Mouse (Mus musculus): ENCODE results near the gene Cd200r1. TPM values are rescaled to one million over a fixed set of nuclear protein-coding genes. Genes with fewer than 3 reads are reported as not detected.

Cd200r1 gene
- polyA plus RNA-seq, 1 experiment from 2014 or later, result 0.83 TPM

DNA sequence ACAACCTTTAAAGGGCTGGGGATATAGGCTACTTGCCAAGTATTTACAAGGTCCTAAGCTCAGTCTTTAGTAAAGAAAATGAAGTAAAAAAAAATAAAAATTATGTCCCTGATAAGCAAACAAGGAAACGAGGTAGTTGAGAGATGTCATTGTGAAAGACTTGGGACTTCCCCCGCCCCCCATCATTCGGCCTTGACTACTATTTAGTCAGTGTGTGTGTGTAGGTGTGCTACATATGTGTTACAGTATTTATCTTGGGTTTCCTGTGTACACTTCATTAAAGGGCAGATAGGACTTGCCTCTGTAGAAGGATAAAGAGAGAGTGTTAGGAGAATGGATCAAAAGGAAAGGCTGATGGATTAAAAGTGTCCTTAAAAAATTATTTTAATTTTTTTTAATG, 31.5 kb upstream of the Cd200r1 start:
- no peaks in the 10 kb centered on the region for H3K27me3 ChIP-seq
- H3K4me1 ChIP-seq, result no peaks in the 10 kb centered on the region
- no peak for ATAC-seq (ENCODE audit: low FRiP score, low read depth)
- H3K36me3 ChIP-seq, result peaks cover 95% of the 10 kb centered on the region
- no peak overlapping the region for H3K9ac ChIP-seq
- H3K4me2 ChIP-seq (replicated peaks), result no peak overlapping the region
- no peak overlapping the region for H3K4me3 ChIP-seq
- no peak overlapping the region for H3K27ac ChIP-seq
- 90% methylated on average over 3 of the region's 3 CpGs for WGBS
- H3K9me3 ChIP-seq, result no peaks in the 10 kb centered on the region

DNA sequence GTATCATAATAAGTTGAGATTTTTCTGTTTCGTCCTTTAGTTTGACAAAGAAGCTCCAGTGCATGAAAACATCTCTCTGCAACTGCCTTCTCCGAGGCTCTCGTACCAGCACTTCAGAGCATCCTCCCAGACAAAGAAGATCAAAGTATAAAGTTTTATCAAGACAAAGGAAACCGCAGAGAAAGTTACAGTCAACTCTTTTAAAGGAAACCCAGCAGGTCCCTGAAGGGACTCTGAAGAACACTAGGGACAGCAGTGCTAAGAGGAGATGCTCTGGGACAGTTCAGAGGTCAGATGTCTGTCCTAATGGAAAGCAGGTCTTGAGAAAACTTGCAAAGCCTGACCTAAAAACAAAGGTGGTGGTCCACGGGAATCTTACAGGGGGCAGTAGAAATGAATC, 29.9 kb upstream of the Cd200r1 start:
- Histone ChIP-seq H3K9me3 (no peaks in the 10 kb centered on the region), H3K9ac (no peak overlapping the region), H3K4me3 (no peak overlapping the region), H3K27me3 (no peaks in the 10 kb centered on the region), H3K27ac (no peak overlapping the region), H3K36me3 (peaks cover 91% of the 10 kb centered on the region), H3K4me1 (no peaks in the 10 kb centered on the region), H3K4me2 (replicated peaks) (no peak overlapping the region)
- WGBS, result 88% methylated on average over 5 of the region's 5 CpGs
- no peak for ATAC-seq (ENCODE audit: low FRiP score, low read depth)

DNA sequence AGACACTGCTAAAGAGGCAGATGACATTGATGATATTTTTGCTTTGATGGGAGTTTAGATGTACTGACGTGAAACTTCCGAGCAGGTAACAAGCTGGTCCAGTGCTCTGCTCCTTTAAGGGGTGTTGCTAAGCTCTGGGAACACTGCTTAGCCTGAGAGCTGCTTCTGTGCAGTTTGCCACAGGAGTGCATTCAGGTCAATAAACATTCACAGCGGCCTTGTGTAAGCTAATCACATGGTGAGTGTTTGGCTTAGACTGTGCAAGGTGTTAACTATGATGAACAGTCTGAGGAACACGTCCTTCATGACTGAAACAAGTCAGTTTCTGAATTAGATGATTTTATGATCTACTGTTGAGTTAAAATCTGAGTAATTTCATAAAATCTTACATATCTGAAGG, 29.4 kb upstream of the Cd200r1 start:
- Histone ChIP-seq H3K4me3 (no peak overlapping the region), H3K27ac (no peak overlapping the region), H3K27me3 (no peaks in the 10 kb centered on the region), H3K4me1 (no peaks in the 10 kb centered on the region), H3K9me3 (no peaks in the 10 kb centered on the region), H3K36me3 (peaks cover 89% of the 10 kb centered on the region), H3K9ac (no peak overlapping the region), H3K4me2 (replicated peaks) (no peak overlapping the region)
- WGBS, result 73% methylated on average over 4 of the region's 4 CpGs
- no peak for ATAC-seq (ENCODE audit: low FRiP score, low read depth)

DNA sequence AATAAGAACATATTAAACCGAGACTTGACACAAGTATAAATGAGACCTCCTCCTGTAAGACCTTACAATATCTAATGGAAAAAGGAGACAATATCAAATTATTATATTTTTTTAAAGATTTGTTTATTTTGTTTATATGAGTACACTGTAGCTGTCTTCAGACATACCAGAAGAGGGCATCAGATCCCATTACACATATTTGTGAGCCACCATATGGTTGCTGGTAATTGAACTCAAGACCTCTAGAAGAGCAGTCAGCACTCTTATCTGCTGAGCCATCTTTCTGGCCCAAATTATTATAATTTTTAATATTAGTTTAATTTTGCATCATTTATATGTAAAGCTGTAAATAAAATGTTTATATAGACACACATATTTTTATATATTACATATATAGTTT, 22.8 kb upstream of the Cd200r1 start:
- H3K9ac ChIP-seq, result no peak overlapping the region
- peaks cover 13% of the 10 kb centered on the region for H3K4me1 ChIP-seq
- H3K36me3 ChIP-seq, result peaks cover 34% of the 10 kb centered on the region
- H3K4me3 ChIP-seq, result no peak overlapping the region
- no peaks in the 10 kb centered on the region for H3K27me3 ChIP-seq
- H3K4me2 ChIP-seq (replicated peaks), result no peak overlapping the region
- no peak for ATAC-seq (ENCODE audit: low FRiP score, low read depth)
- WGBS, result 90% methylated on average over 1 of the region's 1 CpGs
- H3K27ac ChIP-seq, result no peak overlapping the region
- no peaks in the 10 kb centered on the region for H3K9me3 ChIP-seq

DNA sequence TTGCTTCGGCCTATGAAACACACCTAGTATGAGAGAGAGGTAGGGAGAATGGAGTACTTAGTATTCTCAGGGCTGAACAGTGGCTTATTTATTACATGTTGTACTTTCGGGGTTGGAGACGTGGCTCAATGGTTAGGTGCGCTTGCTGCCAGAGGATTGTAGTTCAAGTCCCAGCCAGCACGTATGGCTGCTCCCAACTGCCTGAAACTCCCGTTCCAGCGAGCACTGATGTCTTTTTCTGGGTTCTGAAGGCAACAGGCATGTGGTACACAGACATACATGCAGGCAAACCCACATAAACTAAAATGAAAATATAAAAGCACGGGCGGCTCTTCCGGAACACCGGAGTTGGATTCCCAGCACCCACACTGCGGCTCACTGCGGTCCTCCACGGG, 20.1 kb upstream of the Cd200r1 start:
- peak; percentile 14 for ATAC-seq (ENCODE audit: low FRiP score, low read depth)
- Histone ChIP-seq H3K4me2 (replicated peaks) (peak overlapping the region; percentile 81), H3K36me3 (peaks cover 13% of the 10 kb centered on the region), H3K27ac (peak overlapping the region; percentile 98), H3K9ac (peak overlapping the region; percentile 90), H3K4me3 (peak overlapping the region; percentile 81), H3K27me3 (no peaks in the 10 kb centered on the region), H3K4me1 (peaks cover 13% of the 10 kb centered on the region), H3K9me3 (no peaks in the 10 kb centered on the region)
- 8% methylated on average over 14 of the region's 14 CpGs for WGBS

DNA sequence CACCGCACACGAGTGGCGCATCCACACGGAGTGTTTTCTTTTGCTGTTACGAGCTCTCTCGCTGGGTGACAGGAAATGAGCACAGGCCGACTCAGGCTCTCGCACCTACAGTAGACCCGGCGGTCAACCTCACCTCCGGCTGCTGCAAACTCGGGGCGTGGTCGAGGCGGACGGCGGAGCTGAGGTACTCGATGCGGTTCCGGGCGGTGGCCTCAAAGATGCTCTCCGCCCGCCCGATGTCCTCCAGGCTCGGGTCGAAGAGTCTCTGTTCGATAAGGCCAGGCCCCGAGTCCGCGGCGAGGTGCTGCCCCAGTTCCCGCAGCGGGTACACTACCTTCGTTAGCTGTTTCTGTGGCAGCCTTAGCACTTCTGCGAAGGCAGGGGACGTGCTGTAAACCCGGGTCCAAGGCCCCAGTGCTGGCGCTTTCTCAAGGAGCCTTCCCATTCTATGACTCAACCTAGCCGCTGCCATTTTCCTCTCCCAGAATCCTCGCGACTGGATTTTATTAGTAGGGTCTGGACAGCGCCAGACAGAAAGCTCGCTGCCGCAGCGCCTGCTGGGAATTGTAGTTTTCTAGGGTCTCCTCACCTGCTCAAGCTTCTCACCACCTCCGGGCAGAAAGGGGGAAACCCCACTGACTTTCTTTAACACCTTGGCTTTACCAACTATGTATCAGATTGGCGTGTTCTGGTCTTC, 19.5 kb upstream of the Cd200r1 start, which contains the start of gene Gtpbp8:
Gene Gtpbp8 (minus strand): TSS at position 498 of the 697 bp plus-strand sequence.
- under 1% methylated on average over 47 of the region's 47 CpGs for WGBS
- ATAC-seq (ENCODE audit: low FRiP score, low read depth), result peak; percentile 96
- peak within 1 kb of the TSS; percentile 81 for H3K4me2 ChIP-seq (replicated peaks)
- no peaks in the 10 kb centered on the region for H3K9me3 ChIP-seq
- H3K27me3 ChIP-seq, result no peaks in the 10 kb centered on the region
- H3K4me3 ChIP-seq, result peak within 1 kb of the TSS; percentile 81
- peak within 1 kb of the TSS; percentile 90 for H3K9ac ChIP-seq
- H3K36me3 ChIP-seq, result peaks cover 8% of the 10 kb centered on the region
- peaks cover 13% of the 10 kb centered on the region for H3K4me1 ChIP-seq
- H3K27ac ChIP-seq, result peak within 1 kb of the TSS; percentile 98

DNA sequence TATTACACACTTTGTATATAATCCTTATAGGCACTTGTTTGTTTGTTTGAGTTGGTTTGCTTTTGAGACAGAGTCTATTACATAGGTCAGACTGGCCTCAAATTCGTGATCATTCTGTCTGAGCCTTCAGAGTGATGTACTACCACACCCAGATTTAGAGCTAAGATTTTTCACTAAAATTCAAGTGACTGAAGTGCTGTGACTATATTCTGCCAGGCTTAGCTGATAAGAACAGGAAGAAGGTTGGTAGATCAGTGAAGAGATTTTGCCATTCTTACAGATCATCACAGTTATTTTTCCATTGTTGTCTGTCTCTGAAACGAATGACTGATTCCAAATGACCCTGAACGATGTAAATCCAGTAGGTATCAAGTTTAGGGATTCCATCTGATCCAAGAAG, 17.5 kb upstream of the Cd200r1 start:
- ATAC-seq (ENCODE audit: low FRiP score, low read depth), result no peak
- WGBS, result 59% methylated on average over 3 of the region's 3 CpGs
- Histone ChIP-seq H3K27ac (no peak overlapping the region), H3K4me3 (no peak overlapping the region), H3K9me3 (no peaks in the 10 kb centered on the region), H3K27me3 (no peaks in the 10 kb centered on the region), H3K9ac (no peak overlapping the region), H3K4me1 (peaks cover 13% of the 10 kb centered on the region), H3K36me3 (no peaks in the 10 kb centered on the region), H3K4me2 (replicated peaks) (no peak overlapping the region)

DNA sequence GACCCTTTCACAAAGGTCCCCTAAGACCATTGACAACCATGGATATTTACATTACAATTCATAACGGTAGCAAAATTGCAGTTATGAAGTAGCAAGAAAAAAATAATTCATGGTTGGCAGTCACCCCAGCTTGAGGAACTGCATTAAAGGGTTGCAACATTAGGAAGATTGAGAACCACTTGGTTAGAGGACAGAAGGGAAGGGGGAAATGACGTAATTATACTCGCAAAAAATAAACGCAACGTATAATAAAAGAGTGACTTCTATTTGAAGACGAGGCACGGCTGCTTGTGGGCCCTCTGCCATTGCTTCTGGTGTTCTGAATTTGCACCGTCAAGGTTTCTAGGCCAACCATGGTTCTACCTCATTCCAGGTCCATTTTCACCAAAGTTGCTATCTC, 7.8 kb upstream of the Cd200r1 start:
- no peak overlapping the region for H3K9ac ChIP-seq
- no peak overlapping the region for H3K4me2 ChIP-seq (replicated peaks)
- H3K4me1 ChIP-seq, result no peaks in the 10 kb centered on the region
- no peaks in the 10 kb centered on the region for H3K9me3 ChIP-seq
- no peak for ATAC-seq (ENCODE audit: low FRiP score, low read depth)
- no peaks in the 10 kb centered on the region for H3K27me3 ChIP-seq
- H3K4me3 ChIP-seq, result no peak overlapping the region
- H3K36me3 ChIP-seq, result no peaks in the 10 kb centered on the region
- 78% methylated on average over 8 of the region's 8 CpGs for WGBS
- H3K27ac ChIP-seq, result no peak overlapping the region

DNA sequence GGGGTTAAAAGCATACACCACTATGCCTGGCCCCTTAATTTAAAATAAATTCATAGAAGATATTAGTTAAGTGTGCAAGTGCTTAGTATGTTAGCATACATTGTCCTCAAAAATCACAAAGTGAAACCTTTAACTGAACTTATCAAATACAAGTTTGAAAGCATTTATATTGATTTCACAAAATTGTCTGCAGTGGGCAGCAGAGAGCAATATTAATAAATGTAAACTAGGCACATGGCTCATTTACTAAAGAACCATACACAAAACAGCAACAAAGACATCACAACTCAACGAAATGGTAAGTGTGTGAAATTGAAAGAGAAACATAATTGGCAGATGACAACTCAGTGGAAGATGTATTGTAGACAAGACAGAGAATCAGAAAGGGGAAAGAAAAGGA, 3.7 kb upstream of the Cd200r1 start:
- Histone ChIP-seq H3K4me2 (replicated peaks) (no peak overlapping the region), H3K27ac (no peak overlapping the region), H3K36me3 (no peaks in the 10 kb centered on the region), H3K4me1 (no peaks in the 10 kb centered on the region), H3K27me3 (no peaks in the 10 kb centered on the region), H3K9ac (no peak overlapping the region), H3K9me3 (no peaks in the 10 kb centered on the region), H3K4me3 (no peak overlapping the region)
- 76% methylated on average over 1 of the region's 1 CpGs for WGBS
- no peak for ATAC-seq (ENCODE audit: low FRiP score, low read depth)

DNA sequence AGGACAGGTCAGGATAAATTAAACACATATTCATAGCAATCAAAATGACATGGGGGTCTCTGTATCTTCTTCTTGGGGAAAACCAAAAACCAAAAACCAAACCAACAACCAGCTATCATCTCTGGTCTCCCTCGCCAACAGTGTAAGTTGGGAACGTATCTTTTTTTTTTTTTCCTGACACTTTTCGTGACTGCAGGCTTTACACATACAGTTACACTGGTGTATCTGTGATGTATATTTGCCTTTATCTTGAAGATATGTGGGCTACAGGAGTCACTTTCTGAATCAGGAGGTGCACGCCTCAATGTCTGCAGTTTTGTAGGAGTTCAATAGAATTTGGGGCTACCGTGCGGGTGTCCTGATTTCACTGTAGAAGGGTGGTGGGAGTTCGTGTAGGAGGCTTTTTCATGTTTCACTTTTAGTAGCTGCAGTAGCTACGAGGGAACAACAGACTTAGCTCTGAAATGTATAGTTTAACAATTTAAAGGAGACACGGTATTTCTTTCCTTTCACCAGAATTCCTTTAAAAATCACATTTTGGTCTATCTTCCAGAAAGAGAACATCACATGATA, 870 bp downstream of the Cd200r1 start:
- Histone ChIP-seq H3K9me3 (no peaks in the 10 kb centered on the region), H3K9ac (no peak overlapping the region), H3K27me3 (no peaks in the 10 kb centered on the region), H3K4me3 (no peak overlapping the region), H3K36me3 (no peaks in the 10 kb centered on the region), H3K27ac (no peak overlapping the region), H3K4me1 (no peaks in the 10 kb centered on the region), H3K4me2 (replicated peaks) (no peak overlapping the region)
- WGBS, result 79% methylated on average over 9 of the region's 9 CpGs
- ATAC-seq (ENCODE audit: low FRiP score, low read depth), result no peak

DNA sequence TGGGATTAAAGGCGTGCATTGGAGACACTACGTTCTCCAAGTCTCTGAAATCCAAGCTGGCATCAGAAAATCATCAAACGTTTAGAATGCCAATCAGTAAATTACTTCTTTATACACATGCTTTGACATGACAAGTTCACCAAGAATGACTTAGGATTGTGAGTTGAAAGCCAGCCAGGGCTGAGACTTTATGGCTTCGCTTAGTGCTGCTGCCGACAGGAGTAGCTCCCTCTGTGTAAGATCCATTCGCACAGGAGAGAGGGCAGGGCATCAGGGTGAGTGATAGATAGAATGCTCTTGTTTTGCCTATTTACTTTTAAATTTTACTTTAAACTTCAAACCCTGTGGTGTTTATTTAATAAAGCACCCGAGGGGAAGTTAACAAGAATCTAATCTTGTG, 2.0 kb downstream of the Cd200r1 start:
- 88% methylated on average over 7 of the region's 7 CpGs for WGBS
- no peaks in the 10 kb centered on the region for H3K27me3 ChIP-seq

DNA sequence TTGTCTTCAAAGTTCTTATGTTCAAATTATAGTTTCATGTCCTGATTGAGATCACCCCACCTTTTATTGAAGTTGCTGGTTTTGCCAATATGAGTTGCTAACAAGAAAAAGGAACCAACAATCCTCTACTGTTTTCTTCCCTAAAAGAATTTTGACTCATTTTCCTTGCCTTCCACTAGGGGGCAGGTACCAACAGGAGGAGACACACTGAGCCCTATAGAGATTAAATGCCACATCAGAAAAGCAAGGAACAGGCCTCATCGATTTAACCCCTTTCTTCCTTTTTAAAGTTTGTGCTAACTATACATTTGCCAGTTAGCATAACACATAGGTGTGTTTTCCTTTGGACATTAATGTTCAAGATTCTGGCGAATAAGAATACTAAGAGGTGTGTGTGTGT, 2.4 kb downstream of the Cd200r1 start:
- Histone ChIP-seq H3K4me2 (replicated peaks) (no peak overlapping the region), H3K36me3 (no peaks in the 10 kb centered on the region), H3K4me1 (no peaks in the 10 kb centered on the region), H3K27me3 (no peaks in the 10 kb centered on the region), H3K9me3 (no peaks in the 10 kb centered on the region), H3K4me3 (no peak overlapping the region), H3K9ac (no peak overlapping the region), H3K27ac (no peak overlapping the region)
- no peak for ATAC-seq (ENCODE audit: low FRiP score, low read depth)
- WGBS, result 56% methylated on average over 2 of the region's 2 CpGs

More for the DNA sequence above, 2.0 kb downstream of the Cd200r1 start:
- Histone ChIP-seq H3K4me1 (no peaks in the 10 kb centered on the region), H3K4me3 (no peak overlapping the region), H3K36me3 (no peaks in the 10 kb centered on the region), H3K4me2 (replicated peaks) (no peak overlapping the region), H3K27ac (no peak overlapping the region), H3K9me3 (no peaks in the 10 kb centered on the region), H3K9ac (no peak overlapping the region)
- no peak for ATAC-seq (ENCODE audit: low FRiP score, low read depth)

DNA sequence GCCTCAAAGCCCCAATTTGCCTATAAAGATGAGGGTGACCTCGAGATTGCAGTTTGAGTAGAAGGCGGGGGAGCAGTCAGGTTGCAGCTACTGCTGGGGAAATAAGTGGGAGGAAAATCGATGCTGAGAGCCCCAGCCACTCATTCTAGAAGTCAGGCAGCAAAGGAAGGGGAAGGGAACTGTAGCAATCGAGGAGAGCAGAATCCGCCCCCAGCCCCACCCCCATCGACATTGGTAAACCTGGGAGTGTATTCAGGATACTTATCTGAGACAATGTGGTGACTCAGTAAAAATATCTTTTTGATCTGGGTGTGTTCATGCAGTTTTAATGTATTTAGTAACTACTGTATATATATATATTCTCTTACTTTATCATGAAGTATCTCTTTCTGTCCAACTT, 7.0 kb downstream of the Cd200r1 start:
- Histone ChIP-seq H3K4me1 (no peaks in the 10 kb centered on the region), H3K27me3 (no peaks in the 10 kb centered on the region), H3K9me3 (no peaks in the 10 kb centered on the region), H3K36me3 (no peaks in the 10 kb centered on the region), H3K9ac (no peak overlapping the region), H3K4me2 (replicated peaks) (no peak overlapping the region), H3K4me3 (no peak overlapping the region), H3K27ac (no peak overlapping the region)
- ATAC-seq (ENCODE audit: low FRiP score, low read depth), result no peak
- 65% methylated on average over 6 of the region's 6 CpGs for WGBS

Measured in limb, embryonic 13.5 days (tissue).